Mouse (Mus musculus): ENCODE measurements at regions not wholly inside any gene's neighbourhood (a gene's known extent, or its start where the extent isn't known, plus 50 kb on each side); places are given as distances from the start of the nearest gene placed in this dataset.

GRCm38 (mm10) chr13:90233986-90234385, 144.6 kb upstream of the Xrcc4 start:
- no peaks in the 10 kb centered on the region for H3K36me3 ChIP-seq (ENCODE audit: control insufficient read depth, insufficient read depth)
- no peaks in the 10 kb centered on the region for H3K4me1 ChIP-seq (replicated peaks; ENCODE audit: control insufficient read depth, insufficient read depth, low read length)
- no peaks in the 10 kb centered on the region for H3K27me3 ChIP-seq (replicated peaks; ENCODE audit: control insufficient read depth, insufficient read depth, low read length)
- 92% methylated on average over 1 of the region's 1 CpGs for WGBS
- H3K4me3 ChIP-seq (replicated peaks; ENCODE audit: low read length), result no peak overlapping the region
- no peaks in the 10 kb centered on the region for H3K9me3 ChIP-seq (ENCODE audit: control insufficient read depth, low read length)
- H3K27ac ChIP-seq (ENCODE audit: low read length), result no peak overlapping the region
- ATAC-seq, result no peak
- H3K4me2 ChIP-seq (ENCODE audit: low read length), result no peak overlapping the region
- H3K9ac ChIP-seq (replicated peaks; ENCODE audit: low read depth, low read length), result no peak overlapping the region

GRCm38 (mm10) chr13:90233561-90233960, 144.2 kb upstream of the Xrcc4 start:
- H3K4me3 ChIP-seq (replicated peaks; ENCODE audit: low read length), result no peak overlapping the region
- WGBS, result 64% methylated on average over 3 of the region's 3 CpGs
- ATAC-seq, result no peak
- H3K4me2 ChIP-seq (ENCODE audit: low read length), result no peak overlapping the region
- no peaks in the 10 kb centered on the region for H3K27me3 ChIP-seq (replicated peaks; ENCODE audit: control insufficient read depth, insufficient read depth, low read length)
- H3K36me3 ChIP-seq (ENCODE audit: control insufficient read depth, insufficient read depth), result no peaks in the 10 kb centered on the region
- H3K4me1 ChIP-seq (replicated peaks; ENCODE audit: control insufficient read depth, insufficient read depth, low read length), result no peaks in the 10 kb centered on the region
- H3K27ac ChIP-seq (ENCODE audit: low read length), result no peak overlapping the region
- H3K9ac ChIP-seq (replicated peaks; ENCODE audit: low read depth, low read length), result no peak overlapping the region
- H3K9me3 ChIP-seq (ENCODE audit: control insufficient read depth, low read length), result no peaks in the 10 kb centered on the region

- Histone ChIP-seq H3K4me3 (replicated peaks; ENCODE audit: low read length) (no peak overlapping the region), H3K4me2 (ENCODE audit: low read length) (no peak overlapping the region), H3K9me3 (ENCODE audit: control insufficient read depth, low read length) (no peaks in the 10 kb centered on the region), H3K27me3 (replicated peaks; ENCODE audit: control insufficient read depth, insufficient read depth, low read length) (no peaks in the 10 kb centered on the region), H3K4me1 (replicated peaks; ENCODE audit: control insufficient read depth, insufficient read depth, low read length) (no peaks in the 10 kb centered on the region), H3K36me3 (ENCODE audit: control insufficient read depth, insufficient read depth) (no peaks in the 10 kb centered on the region), H3K27ac (ENCODE audit: low read length) (no peak overlapping the region), H3K9ac (replicated peaks; ENCODE audit: low read depth, low read length) (no peak overlapping the region)
- ATAC-seq, result no peak
- 94% methylated on average over 2 of the region's 2 CpGs for WGBS
These were observed 139.7 kb upstream of the Xrcc4 start for GRCm38 (mm10) chr13:90229106-90229505.

GRCm38 (mm10) chr13:90226212-90226611, 136.8 kb upstream of the Xrcc4 start:
- Histone ChIP-seq H3K36me3 (ENCODE audit: control insufficient read depth, insufficient read depth) (no peaks in the 10 kb centered on the region), H3K4me3 (replicated peaks; ENCODE audit: low read length) (no peak overlapping the region)

DNA sequence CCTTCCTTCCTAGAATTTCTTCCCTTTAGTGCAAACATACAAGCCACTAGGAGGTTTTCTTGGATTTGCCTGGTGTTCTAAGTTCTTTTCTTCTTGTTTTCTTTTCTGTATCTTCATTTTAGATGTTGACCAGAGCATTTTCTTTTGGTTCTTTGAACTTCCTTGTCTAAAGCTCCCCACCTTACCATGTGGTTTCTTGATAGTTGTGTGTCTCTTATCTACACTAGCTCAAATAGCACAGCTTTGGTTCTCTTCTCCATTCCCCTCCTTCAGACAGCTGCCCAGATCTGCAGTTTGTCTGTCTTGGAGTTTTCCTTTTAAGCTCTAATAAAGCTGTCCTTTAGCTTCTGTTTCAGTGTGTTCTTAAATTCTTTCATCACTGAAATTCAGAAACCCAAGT, 123.0 kb upstream of the Xrcc4 start:
- no peaks in the 10 kb centered on the region for H3K4me1 ChIP-seq (replicated peaks; ENCODE audit: control insufficient read depth, insufficient read depth, low read length)
- no peaks in the 10 kb centered on the region for H3K9me3 ChIP-seq (ENCODE audit: control insufficient read depth, low read length)
- no peak overlapping the region for H3K4me2 ChIP-seq (ENCODE audit: low read length)
- no peak for ATAC-seq
- no peak overlapping the region for H3K27ac ChIP-seq (ENCODE audit: low read length)
- H3K9ac ChIP-seq (replicated peaks; ENCODE audit: low read depth, low read length), result no peak overlapping the region
- H3K27me3 ChIP-seq (replicated peaks; ENCODE audit: control insufficient read depth, insufficient read depth, low read length), result no peaks in the 10 kb centered on the region
- H3K4me3 ChIP-seq (replicated peaks; ENCODE audit: low read length), result no peak overlapping the region
- no peaks in the 10 kb centered on the region for H3K36me3 ChIP-seq (ENCODE audit: control insufficient read depth, insufficient read depth)

More at GRCm38 (mm10) chr13:90226212-90226611, 136.8 kb upstream of the Xrcc4 start:
- no peaks in the 10 kb centered on the region for H3K27me3 ChIP-seq (replicated peaks; ENCODE audit: control insufficient read depth, insufficient read depth, low read length)
- WGBS, result 35% methylated on average over 2 of the region's 2 CpGs
- H3K4me1 ChIP-seq (replicated peaks; ENCODE audit: control insufficient read depth, insufficient read depth, low read length), result no peaks in the 10 kb centered on the region
- no peak overlapping the region for H3K27ac ChIP-seq (ENCODE audit: low read length)
- no peaks in the 10 kb centered on the region for H3K9me3 ChIP-seq (ENCODE audit: control insufficient read depth, low read length)
- no peak overlapping the region for H3K4me2 ChIP-seq (ENCODE audit: low read length)
- H3K9ac ChIP-seq (replicated peaks; ENCODE audit: low read depth, low read length), result no peak overlapping the region
- no peak for ATAC-seq

- Histone ChIP-seq H3K36me3 (ENCODE audit: control insufficient read depth, insufficient read depth) (no peaks in the 10 kb centered on the region), H3K27me3 (replicated peaks; ENCODE audit: control insufficient read depth, insufficient read depth, low read length) (no peaks in the 10 kb centered on the region), H3K9me3 (ENCODE audit: control insufficient read depth, low read length) (no peaks in the 10 kb centered on the region), H3K4me2 (ENCODE audit: low read length) (no peak overlapping the region), H3K9ac (replicated peaks; ENCODE audit: low read depth, low read length) (no peak overlapping the region), H3K4me1 (replicated peaks; ENCODE audit: control insufficient read depth, insufficient read depth, low read length) (no peaks in the 10 kb centered on the region), H3K4me3 (replicated peaks; ENCODE audit: low read length) (no peak overlapping the region), H3K27ac (ENCODE audit: low read length) (no peak overlapping the region)
- no peak for ATAC-seq
These were observed 118.5 kb upstream of the Xrcc4 start for GRCm38 (mm10) chr13:90207875-90208274.

Measured in forebrain, embryonic 16.5 days (tissue).